Mouse (Mus musculus) small intestine, adult 2 months (tissue): ENCODE results near the gene Kansl2.

Experiments
- CTCF ChIP-seq: fragments of 200-500 bp; IDR thresholded peaks from 2 replicates; pipeline ENCODE4 v1.5.1; 2012; ENCODE audit warnings: low read depth, mild to moderate bottlenecking, control low read depth, inconsistent platforms, low read length, moderate library complexity, mixed read lengths; ENCODE audit not compliant: insufficient replicate concordance, insufficient read length; ENCODE audit errors: extremely low read depth
- POLR2A ChIP-seq: fragments of 200-500 bp; IDR thresholded peaks from 2 replicates; pipeline ENCODE4 v1.6.1; 2012; ENCODE audit warnings: low read depth, mild to moderate bottlenecking, control low read depth, inconsistent platforms, low read length, moderate library complexity

- no peak for TF ChIP-seq POLR2A
- TF ChIP-seq CTCF, result no peak
Measured at GRCm38 (mm10) chr15:98532281-98532680, 1.8 kb downstream of the Kansl2 start.
